Mouse (Mus musculus) ES-E14 (cell line): Measurements from ENCODE around the gene Cabp4. TPM values are rescaled to one million over a fixed set of nuclear protein-coding genes. Genes with fewer than 3 reads are reported as not detected.
A peak's percentile ranks its signal among the peaks of the same experiment; 100 is the strongest.

ENCODE experiments used
- DNase-seq: peaks from one replicate; pipeline ENCODE4 v3.0.0-alpha.2; 2013; ENCODE audit warnings: low read depth, low spot score
- H3K27ac ChIP-seq: 2 replicates; pipeline ENCODE4 v1.5.1; 2012; ENCODE audit warnings: low read depth, mild to moderate bottlenecking, low read length, moderate library complexity, mixed read lengths; ENCODE audit not compliant: poor library complexity, insufficient read depth, severe bottlenecking
- H3K36me3 ChIP-seq: 2 replicates; pipeline ENCODE4 v1.6.1; 2012; ENCODE audit warnings: mild to moderate bottlenecking, low read length, moderate library complexity, mixed read lengths; ENCODE audit not compliant: control insufficient read depth, poor library complexity, insufficient read depth, severe bottlenecking
- H3K4me1 ChIP-seq, 2 experiments: fragments of 150-350 bp in 1 of 2; sonication (generic) in 1 of 2; 2 replicates each; pipeline ENCODE4 v1.6.1; 2012; ENCODE audit warnings: low read length in 2 of 2, mild to moderate bottlenecking in 1 of 2, mixed read lengths in 1 of 2; ENCODE audit not compliant: control insufficient read depth in 2 of 2, insufficient read depth in 2 of 2, poor library complexity in 1 of 2
- H3K4me3 ChIP-seq, 2 experiments: fragments of 150-350 bp in 1 of 2; sonication (generic) in 1 of 2; 2 replicates each; pipeline ENCODE4 v1.5.1; 2012; ENCODE audit warnings: low read length in 2 of 2, low read depth in 1 of 2, mild to moderate bottlenecking in 1 of 2, mixed read lengths in 1 of 2; ENCODE audit not compliant: insufficient read depth in 1 of 2, poor library complexity in 1 of 2, severe bottlenecking in 1 of 2
- H3K9ac ChIP-seq: 2 replicates; pipeline ENCODE4 v1.6.1; 2012; ENCODE audit warnings: low read depth, mild to moderate bottlenecking, low read length, mixed read lengths; ENCODE audit not compliant: poor library complexity, insufficient read depth, severe bottlenecking
- H3K9me3 ChIP-seq: fragments of 150-350 bp; sonication (generic); 2 replicates; pipeline ENCODE4 v1.6.1; 2012; ENCODE audit warnings: low read depth, mild to moderate bottlenecking, low read length; ENCODE audit not compliant: control insufficient read depth, insufficient read depth
- CHD2 ChIP-seq: IDR thresholded peaks from 2 replicates; pipeline ENCODE4 v1.6.1; 2014; ENCODE audit warnings: mild to moderate bottlenecking, low read depth, low read length, inconsistent platforms
- HCFC1 ChIP-seq: IDR thresholded peaks from 2 replicates; pipeline ENCODE4 v1.6.1; 2012; ENCODE audit warnings: low read length, inconsistent platforms, borderline replicate concordance; ENCODE audit not compliant: insufficient read depth
- MAFK ChIP-seq: IDR thresholded peaks from 2 replicates; pipeline ENCODE4 v1.6.1; 2014; ENCODE audit warnings: mild to moderate bottlenecking, low read depth, low read length, inconsistent platforms; ENCODE audit not compliant: insufficient read depth
- ZC3H11A ChIP-seq: IDR thresholded peaks from 2 replicates; pipeline ENCODE4 v1.6.1; 2012; ENCODE audit warnings: low read depth, mild to moderate bottlenecking, inconsistent platforms, low read length, borderline replicate concordance
- ZNF384 ChIP-seq: IDR thresholded peaks from 2 replicates; pipeline ENCODE4 v1.6.1; 2012; ENCODE audit warnings: low read depth, low read length, inconsistent platforms
- in situ Hi-C, 2 experiments: fragments of 600-800 bp; cut with MboI; formaldehyde crosslinking; loops; one replicate each; pipeline ENCODE4 v1.15.1; 2025; ENCODE audit warnings: low sequenced_read_pairs in 2 of 2, inconsistent platforms in 1 of 2; ENCODE audit not compliant: unreplicated experiment in 2 of 2
- total RNA-seq: library from RNA; depleted of rRNA; stranded (reverse); fragments of 300-350 nt; gene quantifications from 2 replicates; pipeline ENCODE4 v1.2.3, GENCODE M21; 2012

Cabp4 gene
- total RNA-seq, 1 experiment = 1.8 TPM

GRCm38 (mm10) chr19:4183689-4184088, 39.9 kb upstream of the Cabp4 start:
- Histone ChIP-seq H3K4me1 (peaks cover 4 to 17% of the 10 kb centered on the region in 2 experiments; a peak in 3 of 4 replicates), H3K9me3 (no peaks in the 10 kb centered on the region), H3K4me3 (no peak overlapping the region), H3K36me3 (no peaks in the 10 kb centered on the region), H3K27ac (no peak overlapping the region), H3K9ac (no peak overlapping the region)
- TF ChIP-seq CHD2 = no peak
- TF ChIP-seq ZNF384 = no peak
- no peak for TF ChIP-seq HCFC1
- no peak for TF ChIP-seq ZC3H11A
- TF ChIP-seq MAFK = no peak
- no peak for DNase-seq
- in situ Hi-C loops = no loop called here

DNA sequence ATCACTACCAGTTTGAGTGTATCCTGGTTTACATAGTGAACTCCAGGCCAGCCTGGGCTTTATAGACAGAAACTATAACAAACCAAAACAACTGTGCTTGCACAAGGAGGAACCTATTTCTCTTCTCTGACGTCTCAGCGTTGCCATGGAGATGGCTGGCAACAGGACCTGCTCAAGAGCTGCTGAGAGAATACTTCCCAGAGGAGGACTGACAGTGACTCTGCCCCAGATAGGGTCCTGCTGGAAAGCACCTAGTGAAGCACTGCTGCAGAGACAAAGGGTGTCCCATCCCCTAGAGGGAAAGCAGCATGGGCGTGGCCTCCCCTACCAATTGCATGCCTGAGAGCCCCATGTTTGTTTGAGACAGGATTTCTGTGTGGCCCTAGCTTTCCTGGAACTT, 38.1 kb upstream of the Cabp4 start:
- in situ Hi-C loops = no loop called here
- DNase-seq = no peak

DNA sequence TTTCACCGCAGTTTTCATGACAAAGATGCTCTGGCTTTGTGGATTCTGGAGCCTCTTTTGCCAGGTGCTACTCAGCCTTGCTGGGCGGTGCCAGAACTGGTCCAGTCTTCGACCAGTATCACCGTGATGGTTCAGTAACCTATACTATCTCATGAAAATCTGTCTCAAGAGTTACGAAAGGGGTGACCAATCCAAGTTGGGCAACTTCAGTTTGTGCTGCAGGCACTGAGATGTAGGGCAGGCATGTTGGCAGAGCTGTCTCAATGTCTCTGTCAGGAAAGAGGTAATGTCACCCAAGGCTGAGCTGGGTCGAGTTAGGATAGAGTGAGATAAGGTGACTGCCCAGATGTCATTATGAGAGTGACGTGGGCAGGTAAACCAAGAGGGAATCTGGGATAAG, 36.6 kb upstream of the Cabp4 start:
- in situ Hi-C loops = no loop called here
- no peak overlapping the region for H3K9ac ChIP-seq
- TF ChIP-seq ZNF384 = no peak
- no peak for TF ChIP-seq CHD2
- no peak for TF ChIP-seq MAFK
- TF ChIP-seq HCFC1 = no peak
- TF ChIP-seq ZC3H11A = no peak
- H3K4me3 ChIP-seq = no peak overlapping the region
- H3K4me1 ChIP-seq = peaks cover 4 to 18% of the 10 kb centered on the region in 2 experiments; a peak in 3 of 4 replicates
- H3K27ac ChIP-seq = no peak overlapping the region
- no peak for DNase-seq
- no peaks in the 10 kb centered on the region for H3K36me3 ChIP-seq
- no peaks in the 10 kb centered on the region for H3K9me3 ChIP-seq

More for the DNA sequence above, 38.1 kb upstream of the Cabp4 start:
- Histone ChIP-seq H3K4me1 (peaks cover 4 to 15% of the 10 kb centered on the region in 2 experiments; a peak in 3 of 4 replicates), H3K27ac (no peak overlapping the region), H3K36me3 (no peaks in the 10 kb centered on the region), H3K9ac (peak overlapping the region; percentile 13; the same call in 1 of the 2 replicates), H3K9me3 (no peaks in the 10 kb centered on the region), H3K4me3 (no peak overlapping the region)
- TF ChIP-seq ZNF384 = no peak
- TF ChIP-seq MAFK = no peak
- TF ChIP-seq HCFC1 = no peak
- TF ChIP-seq CHD2 = no peak
- TF ChIP-seq ZC3H11A = no peak

DNA sequence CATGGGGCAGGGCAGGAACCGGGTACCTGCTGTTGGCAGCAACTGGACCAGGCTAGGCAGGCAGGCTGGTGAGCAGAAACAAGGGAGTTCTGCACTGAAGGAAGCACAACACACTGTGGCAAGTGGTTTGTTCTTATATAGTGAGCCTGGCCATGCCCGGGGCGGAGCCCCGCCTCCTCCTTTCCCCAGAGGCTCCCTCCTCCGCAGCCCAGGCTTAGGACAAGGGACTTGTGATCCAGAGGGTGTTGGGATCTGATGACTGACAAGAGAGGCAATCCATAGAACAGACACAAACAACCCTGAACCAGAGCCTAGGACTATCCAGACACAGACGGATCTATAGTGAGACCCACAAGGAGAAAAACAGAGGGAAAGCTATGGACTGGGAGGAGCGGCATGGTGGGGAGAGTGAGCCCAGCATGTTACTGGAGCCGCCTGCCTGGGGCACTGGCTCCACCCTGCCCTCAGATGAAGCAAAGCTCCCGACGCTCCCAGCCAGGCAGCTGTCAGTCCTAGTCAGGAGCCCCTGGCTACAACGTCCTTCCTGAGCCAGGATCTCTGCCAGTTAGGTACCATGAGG, 31.6 kb upstream of the Cabp4 start, which contains the start of gene Carns1:
Gene Carns1 (minus strand): TSS at position 112 of the 580 bp plus-strand sequence.
- in situ Hi-C loops = no loop called here
- Histone ChIP-seq H3K27ac (no peak within 1 kb of the TSS), H3K9ac (no peak within 1 kb of the TSS), H3K4me3 (0 out of 4 replicates have a peak within 1 kb of the TSS, but pooled peaks of 1 of the 2 experiments have one; percentile 21), H3K4me1 (peaks cover 0 to 30% of the 10 kb centered on the region in 2 experiments; a peak in 2 of 4 replicates), H3K9me3 (no peaks in the 10 kb centered on the region), H3K36me3 (no peaks in the 10 kb centered on the region)
- no peak for TF ChIP-seq HCFC1
- TF ChIP-seq ZC3H11A = no peak
- no peak for TF ChIP-seq MAFK
- TF ChIP-seq CHD2 = no peak
- no peak for TF ChIP-seq ZNF384
- DNase-seq = no peak
